ENCODE assay signal across 10 mouse cellular contexts in genomic region chr2:22623111-22624070, GRCm38 (mm10). TPM values are rescaled to one million over a fixed set of nuclear protein-coding genes. Genes with fewer than 3 reads are reported as not detected.
DNase-seq lines count a peak whose midpoint lies in the region; ATAC-seq lines count a peak whose summit lies in the region.
"Had no signal": no experiment of that assay in that cellular context is flagged by ENCODE, and none has a peak within 500 bp of the region (broad histone marks: within the 10 kb centered on the region; RNA-seq: fewer than 3 reads in every experiment).

No protein-coding gene starts in this region.

- peak; percentile 79 for DNase-seq in heart, adult 11 months
- no peak for DNase-seq in heart, adult 8-10 months (ENCODE audit: low spot score)
- DNase-seq in ZHBTc4 (ENCODE audit: low read depth, low spot score): peak; percentile 54
- DNase-seq in midbrain, embryonic 11.5 days (ENCODE audit: low spot score, missing footprints): peak; percentile 96
- DNase-seq in ovary, postnatal 36 days (ENCODE audit: low spot score): no peak
- DNase-seq in thymus, postnatal 36 days: no peak
- DNase-seq in gastrocnemius, adult 8-10 months (ENCODE audit: low spot score in 2 of 2): no peak

- H3K36me3 ChIP-seq in hindbrain, embryonic 13.5 days: no peaks in the 10 kb centered on the region
- no peaks in the 10 kb centered on the region for H3K36me3 ChIP-seq in midbrain, embryonic 11.5 days (ENCODE audit: control insufficient read depth, insufficient read depth, low read length)

- no peak for ATAC-seq in hindbrain, embryonic 13.5 days (ENCODE audit: low FRiP score)
- no peak for ATAC-seq in midbrain, embryonic 11.5 days (ENCODE audit: low FRiP score)

- H3K9me3 ChIP-seq in hindbrain, embryonic 13.5 days: no peaks in the 10 kb centered on the region
- no peaks in the 10 kb centered on the region for H3K9me3 ChIP-seq in midbrain, embryonic 11.5 days (ENCODE audit: control insufficient read depth, low read length)

- H3K27ac ChIP-seq in hindbrain, embryonic 13.5 days: peak overlapping the region; percentile 98
- peak overlapping the region; percentile 51 for H3K27ac ChIP-seq in midbrain, embryonic 11.5 days (ENCODE audit: low read depth, low read length)

- peaks cover 82% of the 10 kb centered on the region for H3K27me3 ChIP-seq in hindbrain, embryonic 13.5 days
- H3K27me3 ChIP-seq in midbrain, embryonic 11.5 days (ENCODE audit: control insufficient read depth, insufficient read depth, low read length): peaks cover 90% of the 10 kb centered on the region
- H3K27me3 ChIP-seq: CH12.LX had no signal

- WGBS in hindbrain, embryonic 13.5 days: under 1% methylated on average over 60 of the region's 60 CpGs
- WGBS in midbrain, embryonic 11.5 days: under 1% methylated on average over 60 of the region's 60 CpGs

- peak overlapping the region; percentile 84 for H3K4me2 ChIP-seq in hindbrain, embryonic 13.5 days
- H3K4me2 ChIP-seq in midbrain, embryonic 11.5 days: peak overlapping the region; percentile 66

- peak overlapping the region; percentile 61 for H3K4me3 ChIP-seq in hindbrain, embryonic 13.5 days
- H3K4me3 ChIP-seq in midbrain, embryonic 11.5 days (ENCODE audit: low read depth, low read length): peak overlapping the region; percentile 40

- peaks cover 43% of the 10 kb centered on the region for H3K4me1 ChIP-seq in hindbrain, embryonic 13.5 days (replicated peaks)
- H3K4me1 ChIP-seq in midbrain, embryonic 11.5 days (ENCODE audit: control insufficient read depth, insufficient read depth, low read length): peaks cover 20% of the 10 kb centered on the region

- H3K9ac ChIP-seq in hindbrain, embryonic 13.5 days: peak overlapping the region; percentile 88
- H3K9ac ChIP-seq in midbrain, embryonic 11.5 days (ENCODE audit: low read length): peak overlapping the region; percentile 59

RNA-seq across cellular contexts. Expression of gene Gad2, which starts 1.4 kb away (rescaled TPM):
- not detected for total RNA-seq in heart, adult 8-10 months (2022)
- polyA plus RNA-seq in hindbrain, embryonic 13.5 days (2015; fragmentation: Nextera tagmentation; extraction: Ambion mirVana): 62.9 and 68.3 TPM in 2 replicates
- polyA plus RNA-seq in midbrain, embryonic 11.5 days (2014; fragmentation: Nextera tagmentation; extraction: Ambion mirVana): 15.1 and 24.0 TPM in 2 replicates
- total RNA-seq in gastrocnemius, adult 8-10 months (2022): under 1 TPM in 1 of 4 experiments, not detected in 3; 0.05 TPM
- polyA plus RNA-seq: spleen, adult 2 months had no signal

Comparison
In these comparisons a context has a peak if more than half of its experiments do, and no peak if none do; other contexts are left out.
1. DNase-seq: peak in heart, adult 11 months (single experiment), ZHBTc4 (single experiment) and midbrain, embryonic 11.5 days (single experiment); none in heart, adult 8-10 months (single experiment), ovary, postnatal 36 days (single experiment), thymus, postnatal 36 days (0 of 2) and gastrocnemius, adult 8-10 months (0 of 2).